Mouse (Mus musculus) embryonic fibroblast, embryonic 13.5 days (primary cell): ENCODE data around the gene Gls.

Experiments
- CTCF ChIP-seq: IDR thresholded peaks from 2 replicates; pipeline ENCODE4 v1.5.1; 2011; ENCODE audit warnings: mild to moderate bottlenecking, control low read depth, low read length, moderate library complexity, borderline replicate concordance; ENCODE audit not compliant: insufficient read depth
- POLR2A ChIP-seq: IDR thresholded peaks from 2 replicates; pipeline ENCODE4 v1.6.1; 2011; ENCODE audit warnings: low read depth, mild to moderate bottlenecking, control low read depth, low read length, moderate library complexity

GRCm38 (mm10) chr1:52216766-52217165 is 16.3 kb downstream of the Gls start:
- TF ChIP-seq POLR2A, result no peak
- TF ChIP-seq CTCF, result no peak
